Mouse (Mus musculus): ENCODE data around the gene Tmem150a.

Tmem150a gene

GRCm38 (mm10) chr6:72407119-72407518 lies 51.9 kb downstream of the Tmem150a start:
- DNase-seq, result peak; percentile 75
